Mouse (Mus musculus): ENCODE measurements at regions not wholly inside any gene's neighbourhood (a gene's known extent, or its start where the extent isn't known, plus 50 kb on each side); places are given as distances from the start of the nearest gene placed in this dataset.

DNA sequence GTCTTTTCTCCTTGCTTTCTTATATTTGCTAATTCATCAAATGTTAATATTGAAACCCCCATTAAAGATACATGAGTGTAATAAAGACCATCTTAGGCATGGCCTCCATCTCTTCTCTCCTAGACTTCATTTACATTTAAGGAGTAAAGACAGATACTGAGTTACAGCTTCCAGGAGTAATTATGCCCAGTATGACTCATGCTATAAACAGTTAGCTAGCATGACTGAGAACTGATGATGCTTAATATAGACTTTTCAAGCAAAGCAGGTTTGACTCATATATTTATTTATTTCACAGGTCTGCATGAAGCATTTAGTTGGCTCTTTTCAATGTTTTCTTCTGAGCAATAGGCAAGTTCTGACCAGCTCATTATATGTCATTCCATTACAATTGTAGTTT lies 453.7 kb upstream of the Cntn6 start:
- no peaks in the 10 kb centered on the region for H3K4me1 ChIP-seq (ENCODE audit: control insufficient read depth, insufficient read depth, low read length)
- DNase-seq, result no peak
- H3K27ac ChIP-seq (ENCODE audit: insufficient read depth, low read depth, low read length), result no peak overlapping the region
- no peaks in the 10 kb centered on the region for H3K36me3 ChIP-seq (ENCODE audit: control insufficient read depth, insufficient read depth, low read length)
- no peaks in the 10 kb centered on the region for H3K27me3 ChIP-seq (replicated peaks; ENCODE audit: control insufficient read depth, insufficient read depth, low read length)
- no peak overlapping the region for H3K4me3 ChIP-seq (ENCODE audit: insufficient read depth, low read depth, low read length)
- TF ChIP-seq CTCF (conservative IDR thresholded peaks at IDR 0.05; ENCODE audit: insufficient read depth, insufficient read length, low read depth, low read length) (no peak), POLR2A (IDR thresholded peaks at IDR 0.05; ENCODE audit: low read depth, low read length) (no peak)

DNA sequence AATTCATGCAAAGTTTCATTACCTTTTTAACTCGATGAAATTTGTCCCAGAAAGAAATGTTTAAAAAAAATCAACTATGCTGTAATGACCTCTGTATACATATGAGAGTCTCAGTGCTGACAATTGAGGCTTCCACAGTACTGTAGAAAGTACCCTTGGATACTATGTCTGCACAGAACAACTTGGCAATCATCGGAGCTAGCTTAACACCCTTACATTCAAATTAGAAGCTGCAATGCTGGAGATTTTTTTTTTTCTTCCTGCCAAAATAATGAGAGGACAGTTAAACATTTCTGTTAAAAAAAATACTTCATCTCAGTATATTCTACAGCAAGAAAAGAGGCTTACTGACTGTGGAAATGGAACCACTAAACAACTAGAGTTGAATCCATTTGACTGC lies 452.1 kb upstream of the Cntn6 start:
- no peak for TF ChIP-seq POLR2A (IDR thresholded peaks at IDR 0.05; ENCODE audit: low read depth, low read length)
- no peak for TF ChIP-seq CTCF (conservative IDR thresholded peaks at IDR 0.05; ENCODE audit: insufficient read depth, insufficient read length, low read depth, low read length)
- 80% methylated on average over 2 of the region's 2 CpGs for WGBS

DNA sequence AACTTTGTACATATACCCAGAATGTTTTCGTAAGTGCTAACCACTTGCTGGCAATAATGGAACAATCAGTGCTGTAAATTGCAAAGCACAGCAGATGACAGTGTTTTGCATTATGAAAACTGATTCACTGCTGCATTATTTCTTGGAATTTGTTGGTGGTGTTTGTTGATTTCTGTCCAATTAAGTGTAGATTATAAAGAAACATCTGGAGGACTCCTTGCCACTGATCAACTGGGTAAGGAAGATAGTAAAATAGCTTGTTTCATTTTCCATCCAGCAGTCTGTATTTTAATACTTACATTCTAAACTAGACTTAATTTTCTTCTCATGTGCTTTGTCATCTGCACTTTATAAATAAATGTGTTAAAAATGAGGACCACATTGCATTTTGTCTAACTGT lies 436.6 kb upstream of the Cntn6 start:
- Histone ChIP-seq H3K27me3 (replicated peaks; ENCODE audit: control insufficient read depth, insufficient read depth, low read length) (no peaks in the 10 kb centered on the region), H3K27ac (ENCODE audit: insufficient read depth, low read depth, low read length) (no peak overlapping the region), H3K4me3 (ENCODE audit: insufficient read depth, low read depth, low read length) (no peak overlapping the region), H3K4me1 (ENCODE audit: control insufficient read depth, insufficient read depth, low read length) (no peaks in the 10 kb centered on the region), H3K36me3 (ENCODE audit: control insufficient read depth, insufficient read depth, low read length) (no peaks in the 10 kb centered on the region)
- 79% methylated on average over 1 of the region's 1 CpGs for WGBS
- TF ChIP-seq CTCF (conservative IDR thresholded peaks at IDR 0.05; ENCODE audit: insufficient read depth, insufficient read length, low read depth, low read length), result no peak
- no peak for TF ChIP-seq POLR2A (IDR thresholded peaks at IDR 0.05; ENCODE audit: low read depth, low read length)
- DNase-seq, result no peak

More for the DNA sequence above, 452.1 kb upstream of the Cntn6 start:
- no peak for DNase-seq
- no peaks in the 10 kb centered on the region for H3K36me3 ChIP-seq (ENCODE audit: control insufficient read depth, insufficient read depth, low read length)
- H3K27ac ChIP-seq (ENCODE audit: insufficient read depth, low read depth, low read length), result no peak overlapping the region
- H3K4me1 ChIP-seq (ENCODE audit: control insufficient read depth, insufficient read depth, low read length), result no peaks in the 10 kb centered on the region
- H3K27me3 ChIP-seq (replicated peaks; ENCODE audit: control insufficient read depth, insufficient read depth, low read length), result no peaks in the 10 kb centered on the region
- H3K4me3 ChIP-seq (ENCODE audit: insufficient read depth, low read depth, low read length), result no peak overlapping the region

DNA sequence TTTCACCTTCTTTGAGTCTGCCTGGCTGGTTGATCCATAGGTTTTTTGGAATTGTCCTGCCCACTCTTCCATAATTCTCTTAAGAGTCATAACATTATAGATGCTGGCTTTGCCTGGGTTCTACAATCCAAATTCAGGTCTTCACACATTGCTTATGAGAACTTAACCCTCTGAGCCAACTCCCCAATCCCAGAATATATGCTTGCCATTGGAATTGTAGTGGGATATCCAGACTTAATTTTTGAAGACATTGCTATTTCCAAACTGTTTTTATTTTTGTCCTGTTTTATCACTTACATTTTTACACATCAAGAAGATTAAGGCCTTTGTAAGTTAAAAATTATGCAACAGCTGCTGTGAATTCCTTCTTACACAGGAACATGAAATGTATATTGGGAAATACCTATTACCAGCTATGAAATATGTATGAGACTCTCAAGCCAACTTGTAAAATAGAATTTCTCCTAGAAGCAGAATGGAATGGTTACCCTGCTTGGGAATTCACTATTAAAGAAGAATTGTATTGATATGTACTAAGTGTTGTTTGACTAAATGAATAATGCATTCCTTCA lies 430.8 kb upstream of the Cntn6 start:
- Histone ChIP-seq H3K27ac (ENCODE audit: insufficient read depth, low read depth, low read length) (no peak overlapping the region), H3K4me1 (ENCODE audit: control insufficient read depth, insufficient read depth, low read length) (no peaks in the 10 kb centered on the region), H3K27me3 (replicated peaks; ENCODE audit: control insufficient read depth, insufficient read depth, low read length) (no peaks in the 10 kb centered on the region), H3K36me3 (ENCODE audit: control insufficient read depth, insufficient read depth, low read length) (no peaks in the 10 kb centered on the region), H3K4me3 (ENCODE audit: insufficient read depth, low read depth, low read length) (no peak overlapping the region)
- DNase-seq, result no peak
- TF ChIP-seq CTCF (conservative IDR thresholded peaks at IDR 0.05; ENCODE audit: insufficient read depth, insufficient read length, low read depth, low read length), result no peak
- TF ChIP-seq POLR2A (IDR thresholded peaks at IDR 0.05; ENCODE audit: low read depth, low read length), result no peak

DNA sequence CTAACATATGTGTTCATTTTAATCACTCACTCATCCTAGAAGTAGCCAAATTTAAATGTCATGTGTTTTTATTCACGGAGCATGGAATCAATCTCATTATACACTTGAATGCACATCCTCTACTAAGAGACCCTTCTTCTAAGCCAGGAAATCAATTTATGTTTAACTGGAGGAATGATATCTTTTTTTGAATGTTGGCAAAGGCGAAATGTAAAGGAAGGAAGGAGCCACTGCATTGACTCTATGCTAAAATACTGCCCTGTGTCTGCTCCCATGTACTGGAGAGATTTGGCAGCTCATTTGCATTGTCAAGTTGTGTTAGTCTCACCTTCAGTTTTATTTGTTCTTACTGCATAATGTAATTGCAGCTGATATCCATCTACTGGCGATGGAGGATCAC lies 412.0 kb upstream of the Cntn6 start:
- 52% methylated on average over 3 of the region's 3 CpGs for WGBS
- no peaks in the 10 kb centered on the region for H3K27me3 ChIP-seq (replicated peaks; ENCODE audit: control insufficient read depth, insufficient read depth, low read length)
- no peaks in the 10 kb centered on the region for H3K36me3 ChIP-seq (ENCODE audit: control insufficient read depth, insufficient read depth, low read length)
- no peaks in the 10 kb centered on the region for H3K4me1 ChIP-seq (ENCODE audit: control insufficient read depth, insufficient read depth, low read length)
- H3K27ac ChIP-seq (ENCODE audit: insufficient read depth, low read depth, low read length), result no peak overlapping the region
- DNase-seq, result no peak
- TF ChIP-seq CTCF (conservative IDR thresholded peaks at IDR 0.05; ENCODE audit: insufficient read depth, insufficient read length, low read depth, low read length) (no peak), POLR2A (IDR thresholded peaks at IDR 0.05; ENCODE audit: low read depth, low read length) (no peak)
- no peak overlapping the region for H3K4me3 ChIP-seq (ENCODE audit: insufficient read depth, low read depth, low read length)

DNA sequence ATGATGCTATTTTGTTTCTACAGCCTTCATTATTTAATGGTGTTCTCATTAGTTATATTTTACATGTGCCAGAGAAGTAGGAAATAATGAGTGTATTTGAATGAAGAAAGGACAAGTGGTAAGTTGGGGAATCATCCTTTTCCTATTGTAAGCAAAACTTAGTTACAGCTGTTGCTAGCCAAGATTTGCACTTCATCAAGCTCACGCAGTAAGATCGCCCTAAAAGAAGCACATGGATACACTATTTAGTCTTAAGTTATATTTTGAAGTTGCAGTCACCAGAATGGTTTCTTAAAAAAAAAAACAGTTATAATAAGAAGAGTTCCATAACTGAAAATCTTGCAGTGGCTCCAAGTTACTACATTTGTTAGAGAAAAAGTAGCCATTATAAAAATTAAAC lies 410.3 kb upstream of the Cntn6 start:
- Histone ChIP-seq H3K27ac (ENCODE audit: insufficient read depth, low read depth, low read length) (no peak overlapping the region), H3K4me1 (ENCODE audit: control insufficient read depth, insufficient read depth, low read length) (no peaks in the 10 kb centered on the region), H3K36me3 (ENCODE audit: control insufficient read depth, insufficient read depth, low read length) (no peaks in the 10 kb centered on the region), H3K27me3 (replicated peaks; ENCODE audit: control insufficient read depth, insufficient read depth, low read length) (no peaks in the 10 kb centered on the region), H3K4me3 (ENCODE audit: insufficient read depth, low read depth, low read length) (no peak overlapping the region)
- no peak for TF ChIP-seq POLR2A (IDR thresholded peaks at IDR 0.05; ENCODE audit: low read depth, low read length)
- no peak for TF ChIP-seq CTCF (conservative IDR thresholded peaks at IDR 0.05; ENCODE audit: insufficient read depth, insufficient read length, low read depth, low read length)
- no peak for DNase-seq
- WGBS, result 90% methylated on average over 2 of the region's 2 CpGs

DNA sequence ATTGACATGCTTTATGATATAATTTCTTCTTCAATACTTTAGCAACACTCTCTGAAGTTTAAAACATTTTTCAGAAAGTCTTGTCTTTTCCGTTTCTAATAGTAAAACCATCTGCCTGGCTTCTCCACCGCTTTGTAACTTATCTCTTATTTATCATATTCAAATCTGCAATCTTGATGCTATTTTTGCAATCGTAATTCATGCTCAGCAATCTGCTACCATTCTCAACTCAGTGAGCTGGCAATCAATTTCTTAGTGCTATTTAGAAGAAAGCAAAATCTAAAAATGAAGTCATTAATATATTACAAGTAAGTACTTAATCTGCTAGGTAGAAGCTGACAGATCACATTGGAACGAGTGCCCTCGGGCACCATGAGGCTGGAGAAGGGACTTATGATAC lies 384.2 kb upstream of the Cntn6 start:
- WGBS, result 73% methylated on average over 5 of the region's 5 CpGs
- H3K27ac ChIP-seq (ENCODE audit: insufficient read depth, low read depth, low read length), result no peak overlapping the region
- no peak overlapping the region for H3K4me3 ChIP-seq (ENCODE audit: insufficient read depth, low read depth, low read length)
- TF ChIP-seq POLR2A (IDR thresholded peaks at IDR 0.05; ENCODE audit: low read depth, low read length), result no peak
- no peak for TF ChIP-seq CTCF (conservative IDR thresholded peaks at IDR 0.05; ENCODE audit: insufficient read depth, insufficient read length, low read depth, low read length)
- H3K4me1 ChIP-seq (ENCODE audit: control insufficient read depth, insufficient read depth, low read length), result no peaks in the 10 kb centered on the region
- H3K27me3 ChIP-seq (replicated peaks; ENCODE audit: control insufficient read depth, insufficient read depth, low read length), result no peaks in the 10 kb centered on the region
- no peak for DNase-seq
- H3K36me3 ChIP-seq (ENCODE audit: control insufficient read depth, insufficient read depth, low read length), result no peaks in the 10 kb centered on the region
